Comparison of ENCODE assay signal across 8 mouse cellular contexts in the genomic region with DNA sequence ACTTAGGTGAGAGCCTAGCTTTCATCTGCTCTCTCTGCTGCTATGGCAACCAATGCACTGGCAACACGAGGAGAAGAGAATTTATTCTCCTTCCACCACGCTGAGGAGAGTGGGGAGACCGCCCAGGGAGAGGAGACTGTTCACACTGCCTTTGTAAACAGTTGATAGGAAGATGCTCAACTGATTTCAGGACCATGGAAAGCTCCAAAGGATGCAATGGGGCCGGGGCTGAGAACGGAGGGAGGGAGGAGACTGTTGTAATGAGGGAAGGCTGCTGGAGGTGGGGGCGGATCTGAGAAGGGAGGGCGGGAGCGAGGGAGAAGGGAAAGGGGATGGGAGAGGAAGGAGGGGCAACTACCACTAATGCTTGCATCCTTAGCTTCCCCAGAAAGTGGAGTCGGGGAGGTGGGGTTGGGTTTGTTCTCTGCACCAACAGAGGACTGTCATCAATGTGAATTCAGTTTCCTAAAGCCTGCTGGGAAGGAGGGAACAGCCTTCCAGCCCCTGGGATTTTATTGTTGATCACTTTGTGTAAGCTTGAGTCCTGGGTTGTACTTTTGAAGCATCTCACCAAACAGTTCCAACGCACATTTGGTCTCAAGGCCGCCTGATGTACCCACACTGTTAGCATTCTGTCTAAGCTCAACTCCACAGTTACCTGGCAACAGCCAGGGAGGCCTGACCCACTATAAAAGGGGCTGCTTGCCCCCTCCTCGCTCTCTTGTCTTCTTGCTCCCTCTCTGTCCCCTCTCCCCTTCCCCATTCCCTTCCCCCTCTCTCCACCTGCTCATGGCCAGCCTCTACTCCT. TPM values are rescaled to one million over a fixed set of nuclear protein-coding genes. Genes with fewer than 3 reads are reported as not detected.
DNase-seq lines count a peak whose midpoint lies in the region; ATAC-seq lines count a peak whose summit lies in the region.

No protein-coding gene starts in this region.

- no peak overlapping the region for H3K9ac ChIP-seq in hindbrain, embryonic 14.5 days

- no peaks in the 10 kb centered on the region for H3K9me3 ChIP-seq in hindbrain, embryonic 14.5 days (ENCODE audit: control insufficient read depth, low read length)

- 7% methylated on average over 12 of the region's 12 CpGs for WGBS in hindbrain, embryonic 14.5 days

- no peaks in the 10 kb centered on the region for H3K27me3 ChIP-seq in hindbrain, embryonic 14.5 days (ENCODE audit: control insufficient read depth, insufficient read depth, low read length)

- H3K4me2 ChIP-seq in hindbrain, embryonic 14.5 days (replicated peaks) = peak overlapping the region; percentile 34

- H3K36me3 ChIP-seq in hindbrain, embryonic 14.5 days (replicated peaks; ENCODE audit: control insufficient read depth, insufficient read depth) = no peaks in the 10 kb centered on the region

- peak; percentile 62 for DNase-seq in cerebellum, postnatal 14 days
- peak; percentile 68 for DNase-seq in 3T3-L1 (ENCODE audit: low read depth, low spot score)
- DNase-seq in embryo, embryonic 10.5 days (ENCODE audit: low spot score) = peak; percentile 92
- DNase-seq in hindbrain, embryonic 14.5 days (ENCODE audit: low spot score) = peak; percentile 77
- peak; percentile 11 for DNase-seq in lung, postnatal 36 days
- peak; percentile 60 for DNase-seq in right cerebral cortex, postnatal 36 days (ENCODE audit: low spot score in 2 of 2)
- no peak for DNase-seq in thymus, postnatal 25 days

- H3K27ac ChIP-seq in hindbrain, embryonic 14.5 days = peak overlapping the region; percentile 90

- peaks cover 37% of the 10 kb centered on the region for H3K4me1 ChIP-seq in hindbrain, embryonic 14.5 days (replicated peaks; ENCODE audit: control insufficient read depth, insufficient read depth, low read length)

- no peak overlapping the region for H3K4me3 ChIP-seq in hindbrain, embryonic 14.5 days (replicated peaks; ENCODE audit: low read length)

- ATAC-seq in cerebellum, adult (ENCODE audit: insufficient number of reproducible peaks, low FRiP score, low TSS enrichment) = no peak
- peak; percentile 84 for ATAC-seq in hindbrain, embryonic 14.5 days (ENCODE audit: low FRiP score)

RNA-seq across cellular contexts. Expression of gene 1700069L16Rik, which starts 7.8 kb away (rescaled TPM):
- polyA plus RNA-seq in hindbrain, embryonic 14.5 days (2014; fragmentation: Nextera tagmentation; extraction: Ambion mirVana) = not detected in 2 replicates

RNA-seq across cellular contexts. Expression of gene Ficd, which starts 18.8 kb away (rescaled TPM):
- 7.0 and 7.5 TPM in 2 replicates for polyA plus RNA-seq in hindbrain, embryonic 14.5 days (2014; fragmentation: Nextera tagmentation; extraction: Ambion mirVana)

RNA-seq across cellular contexts. Expression of gene Sart3, which starts 55.5 kb away (rescaled TPM):
- 33.0 and 37.1 TPM in 2 replicates for polyA plus RNA-seq in hindbrain, embryonic 14.5 days (2014; fragmentation: Nextera tagmentation; extraction: Ambion mirVana)

RNA-seq across cellular contexts. Expression of gene Iscu, which starts 55.8 kb away (rescaled TPM):
- 81.5 and 92.4 TPM in 2 replicates for polyA plus RNA-seq in hindbrain, embryonic 14.5 days (2014; fragmentation: Nextera tagmentation; extraction: Ambion mirVana)
